Mouse (Mus musculus) retina, embryonic 14.5 days (tissue): Measurements from ENCODE around the gene Sec24a.
A peak's percentile ranks its signal among the peaks of the same experiment; 100 is the strongest.

Experiments
- DNase-seq: peaks from one replicate; pipeline ENCODE4 v3.0.0-alpha.2; 2015; ENCODE audit warnings: low spot score

Sec24a gene

DNA sequence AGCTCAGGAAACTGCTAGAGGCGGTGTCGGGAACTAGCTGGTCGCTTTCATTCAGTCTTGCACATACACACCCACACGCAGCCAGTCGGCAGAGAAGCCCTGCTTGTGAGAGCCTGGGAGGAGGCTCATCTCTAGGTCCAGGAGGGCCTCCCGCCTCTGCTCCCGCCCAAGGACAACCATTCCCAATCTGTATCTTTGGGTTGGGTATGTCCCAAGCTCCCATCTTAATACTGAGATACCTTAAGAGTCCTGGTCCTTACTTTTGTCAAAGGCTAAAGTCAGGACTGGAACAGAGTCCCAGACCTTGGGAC is 113.6 kb downstream of the Sec24a start:
- peak; percentile 32 for DNase-seq

GRCm38 (mm10) chr11:51649111-51649888 is 114.1 kb downstream of the Sec24a start:
- no peak for DNase-seq

- peak; percentile 56 for DNase-seq
Measured at GRCm38 (mm10) chr11:51648566-51648965, 114.9 kb downstream of the Sec24a start.

- no peak for DNase-seq
Measured at GRCm38 (mm10) chr11:51646751-51647667, 116.4 kb downstream of the Sec24a start.

- no peak for DNase-seq
Measured at GRCm38 (mm10) chr11:51646245-51646644, 117.2 kb downstream of the Sec24a start.

- DNase-seq: no peak
Measured at GRCm38 (mm10) chr11:51645293-51645692, 118.1 kb downstream of the Sec24a start.

- DNase-seq: no peak
Measured at GRCm38 (mm10) chr11:51644217-51644616, 119.2 kb downstream of the Sec24a start.

DNA sequence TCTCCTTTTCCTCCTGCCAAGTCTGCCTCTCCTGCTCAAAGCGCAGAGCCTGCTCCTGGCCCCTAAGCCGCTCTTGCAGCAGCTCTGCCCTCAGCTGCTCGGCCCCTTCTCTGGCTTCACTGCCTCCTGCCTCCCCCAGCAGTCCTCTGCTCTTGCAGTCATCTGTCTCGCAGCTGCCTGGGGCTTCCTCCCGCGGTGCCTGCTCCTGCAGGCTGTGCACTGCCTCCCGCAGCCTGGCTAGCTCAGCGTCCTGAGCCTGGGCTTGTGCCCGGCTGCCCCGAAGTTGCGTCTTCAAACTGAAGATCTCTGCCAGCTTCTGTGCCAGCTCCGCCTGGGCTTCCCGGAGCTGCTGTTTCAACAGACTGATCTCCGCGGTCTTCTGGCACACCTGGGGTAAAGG is 119.7 kb downstream of the Sec24a start:
- no peak for DNase-seq

DNA sequence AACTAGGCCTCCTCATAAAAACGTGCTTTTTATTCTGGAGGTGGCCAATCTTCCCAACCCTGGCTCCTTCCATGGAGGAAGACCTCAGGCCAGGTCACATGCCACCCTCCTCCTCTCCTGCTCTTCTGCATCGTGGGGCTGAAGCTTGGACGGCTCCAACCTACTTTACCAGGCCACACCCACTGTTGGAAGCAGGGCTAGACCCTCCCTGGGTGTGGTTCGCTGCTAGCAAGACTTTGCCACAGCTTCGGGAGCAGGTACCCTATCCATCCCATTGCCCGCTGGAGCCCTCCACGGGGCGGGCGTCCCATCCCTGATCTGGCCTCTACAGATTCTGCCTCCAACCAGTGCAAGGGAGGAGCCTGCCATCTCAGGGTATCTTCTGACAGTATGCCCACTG is 120.2 kb downstream of the Sec24a start:
- DNase-seq: no peak
